19 mouse cellular contexts compared by ENCODE assay signal in genomic region chr13:24005528-24005927, GRCm38 (mm10). TPM values are rescaled to one million over a fixed set of nuclear protein-coding genes. Genes with fewer than 3 reads are reported as not detected.
"Had no signal": no experiment of that assay in that cellular context is flagged by ENCODE, and none has a peak within 500 bp of the region (broad histone marks: within the 10 kb centered on the region; RNA-seq: fewer than 3 reads in every experiment).

No protein-coding gene starts in this region.

- H3K9me3 ChIP-seq: limb, embryonic 12.5 days; lung, embryonic 15.5 days; midbrain, embryonic 13.5 days had no signal

- H3K4me1 ChIP-seq: lung, embryonic 15.5 days; midbrain, embryonic 13.5 days had no signal

- H3K36me3 ChIP-seq: limb, embryonic 12.5 days; lung, embryonic 15.5 days; midbrain, embryonic 13.5 days had no signal

- ATAC-seq: midbrain, embryonic 13.5 days had no signal

- H3K27me3 ChIP-seq: limb, embryonic 12.5 days; lung, embryonic 15.5 days; midbrain, embryonic 13.5 days had no signal

- H3K27ac ChIP-seq: kidney, postnatal 0 days; limb, embryonic 12.5 days; lung, embryonic 15.5 days; macrophage; midbrain, embryonic 13.5 days had no signal

- DNase-seq: kidney, adult 11 months; kidney, adult 9 months; kidney, postnatal 36 days; layer of hippocampus, adult 9-11 months; layer of hippocampus, postnatal 36 days; lung, postnatal 14 days; retina, postnatal 1 day; right cerebral cortex, postnatal 4 days; spleen, adult 18-20 months; thymus, adult 18-20 months; thymus, postnatal 14 days had no signal

- H3K9ac ChIP-seq: limb, embryonic 12.5 days; lung, embryonic 15.5 days; midbrain, embryonic 13.5 days had no signal

- H3K4me2 ChIP-seq: limb, embryonic 12.5 days; lung, embryonic 15.5 days; midbrain, embryonic 13.5 days had no signal

- H3K4me3 ChIP-seq: limb, embryonic 12.5 days; lung, embryonic 15.5 days; midbrain, embryonic 13.5 days; myocyte had no signal

RNA-seq across cellular contexts. Expression of gene Scgn, which starts 14.5 kb away (rescaled TPM):
- polyA plus RNA-seq: limb, embryonic 12.5 days; liver, adult 2 months; lung, embryonic 15.5 days; macrophage; myocyte; urinary bladder, adult 2 months had no signal
